Mouse (Mus musculus) kidney, postnatal 0 days (tissue): Measurements from ENCODE around the gene Ubfd1. TPM values are rescaled to one million over a fixed set of nuclear protein-coding genes. Genes with fewer than 3 reads are reported as not detected.

Experiments used
- ATAC-seq: fragments of 200-750 bp; cut with Nextera tagmentation; replicated peaks from 2 replicates; pipeline ENCODE4 v1.8.0; 2017; ENCODE audit warnings: low read depth, moderate number of reproducible peaks, moderate TSS enrichment, moderate library complexity; ENCODE audit not compliant: low FRiP score
- DNase-seq: peaks from one replicate; pipeline ENCODE4 v3.0.0-alpha.2; 2016; ENCODE audit warnings: low spot score
- H3K27ac ChIP-seq: fragments of 300-500 bp; sonication (generic); 2 replicates; pipeline ENCODE4 v1.5.1; 2014; ENCODE audit warnings: mild to moderate bottlenecking
- H3K27me3 ChIP-seq: fragments of 300-500 bp; sonication (generic); 2 replicates; pipeline ENCODE4 v1.6.1; 2014; ENCODE audit warnings: low read length, mixed read lengths; ENCODE audit not compliant: insufficient read depth
- H3K36me3 ChIP-seq: fragments of 300-500 bp; sonication (generic); 2 replicates; pipeline ENCODE4 v1.6.1; 2014; ENCODE audit warnings: low read length, mixed read lengths; ENCODE audit not compliant: insufficient read depth
- H3K4me1 ChIP-seq: fragments of 300-500 bp; sonication (generic); replicated peaks from 2 replicates; pipeline ENCODE4 v1.6.1; 2014; ENCODE audit warnings: antibody characterized with exemption, low read length, mixed read lengths; ENCODE audit not compliant: insufficient read depth
- H3K4me2 ChIP-seq: fragments of 300-500 bp; sonication (generic); 2 replicates; pipeline ENCODE4 v1.6.1; 2014; ENCODE audit warnings: mild to moderate bottlenecking, low read length, moderate library complexity, mixed read lengths
- H3K4me3 ChIP-seq: fragments of 300-500 bp; sonication (generic); replicated peaks from 2 replicates; pipeline ENCODE4 v1.5.1; 2014; ENCODE audit warnings: low read depth, low read length
- H3K9ac ChIP-seq: fragments of 300-500 bp; sonication (generic); 2 replicates; pipeline ENCODE4 v1.6.1; 2014; ENCODE audit warnings: low read depth, low read length
- H3K9me3 ChIP-seq: fragments of 300-500 bp; sonication (generic); replicated peaks from 2 replicates; pipeline ENCODE4 v1.6.1; 2016; ENCODE audit warnings: low read length, inconsistent platforms, mixed read lengths
- CTCF ChIP-seq: IDR thresholded peaks from 2 replicates; pipeline ENCODE4 v1.5.1; 2016; ENCODE audit warnings: antibody characterized with exemption, low read depth, mild to moderate bottlenecking, moderate library complexity
- WGBS: fragments of 180-500 bp; shearing (Covaris S2); extraction: QIAGEN DNeasy Blood & Tissue Kit; methylation state at CpG from one replicate; pipeline ENCODE4 v1.1.7; 2014; 5-methylcytosine and 5-hydroxymethylcytosine counted together
- polyA plus RNA-seq: library from polyadenylated mRNA; unstranded; fragments of >200 nt; fragmentation: Nextera tagmentation; extraction: Ambion mirVana; gene quantifications from 2 replicates; pipeline ENCODE4 v1.2.1, GENCODE M21; 2015

Ubfd1 gene
- 40.8 and 42.1 TPM in 2 replicates for polyA plus RNA-seq

DNA sequence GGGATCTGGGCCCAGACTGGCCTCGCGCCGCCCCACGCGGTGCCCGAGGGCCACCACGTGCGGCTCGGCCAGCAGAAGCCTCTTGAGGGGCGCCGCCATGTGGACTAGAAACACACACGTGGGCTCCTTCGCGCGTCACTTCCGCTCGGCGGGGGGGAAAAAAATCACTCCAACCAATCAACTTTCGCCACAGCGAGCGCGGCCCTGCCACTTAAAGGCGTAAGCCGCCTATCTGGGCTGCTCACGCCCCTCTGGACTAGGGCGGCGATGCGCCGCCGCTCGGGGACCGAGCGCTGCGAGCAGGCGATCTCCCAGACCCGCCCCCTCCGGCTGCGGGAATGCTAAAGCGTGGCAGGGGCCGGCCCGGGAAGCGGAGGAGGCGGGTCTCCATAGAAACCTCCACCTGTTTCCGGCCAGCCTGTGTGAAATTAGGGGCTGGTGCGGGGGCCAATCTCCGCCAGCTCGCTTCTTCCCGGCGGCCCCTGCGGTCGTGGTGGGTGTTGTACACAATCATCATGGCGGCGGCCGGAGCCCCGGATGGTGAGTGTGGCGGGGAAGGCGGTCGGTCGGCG, at the start of gene Ubfd1, which contains the start of gene Ears2:
Gene Ubfd1 (plus strand): TSS at position 231 of the 572 bp plus-strand sequence.
Gene Ears2 (minus strand): TSS at position 319 of the 572 bp plus-strand sequence.
- H3K27ac ChIP-seq: peak within 1 kb of the TSS; percentile 94
- H3K4me2 ChIP-seq: peak within 1 kb of the TSS; percentile 68
- H3K4me1 ChIP-seq: peaks cover 4% of the 10 kb centered on the region
- DNase-seq (peak; percentile 98), ATAC-seq (peak; percentile 99)
- no peaks in the 10 kb centered on the region for H3K9me3 ChIP-seq
- peak within 1 kb of the TSS; percentile 92 for H3K9ac ChIP-seq
- peak within 1 kb of the TSS; percentile 97 for H3K4me3 ChIP-seq
- no peaks in the 10 kb centered on the region for H3K27me3 ChIP-seq
- H3K36me3 ChIP-seq: peaks cover 23% of the 10 kb centered on the region; the same call in 1 of the 2 replicates
- TF ChIP-seq CTCF: peak; percentile 24; the same call in 1 of the 2 replicates
- under 1% methylated on average over 54 of the region's 60 CpGs for WGBS

DNA sequence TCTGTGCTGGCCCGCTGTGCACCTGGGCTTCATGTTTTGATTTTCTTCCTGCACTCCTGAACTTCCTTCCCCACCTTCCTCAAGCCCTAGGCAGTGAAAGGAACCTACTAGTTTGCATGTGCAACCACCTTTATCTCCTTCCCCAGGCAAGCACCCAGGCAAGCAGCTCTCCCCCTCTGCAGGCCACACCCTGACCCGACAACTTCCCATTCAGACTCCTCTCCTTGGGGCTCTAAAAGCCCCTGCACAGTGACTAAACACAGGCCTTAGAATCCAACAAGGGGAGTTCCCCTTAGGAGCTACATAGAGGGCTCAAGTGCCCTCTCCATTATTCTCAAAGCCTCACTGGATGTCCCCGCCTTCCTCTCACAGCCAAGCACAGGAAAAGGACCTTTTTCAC, 48.7 kb upstream of the Ubfd1 start:
- DNase-seq (no peak), ATAC-seq (no peak)
- no peak overlapping the region for H3K9ac ChIP-seq
- peaks cover 36% of the 10 kb centered on the region for H3K4me1 ChIP-seq
- H3K27me3 ChIP-seq: no peaks in the 10 kb centered on the region
- H3K36me3 ChIP-seq: no peaks in the 10 kb centered on the region
- WGBS: 66% methylated on average over 3 of the region's 3 CpGs
- no peak overlapping the region for H3K4me2 ChIP-seq
- H3K4me3 ChIP-seq: no peak overlapping the region
- no peak for TF ChIP-seq CTCF
- H3K9me3 ChIP-seq: no peaks in the 10 kb centered on the region
- no peak overlapping the region for H3K27ac ChIP-seq

DNA sequence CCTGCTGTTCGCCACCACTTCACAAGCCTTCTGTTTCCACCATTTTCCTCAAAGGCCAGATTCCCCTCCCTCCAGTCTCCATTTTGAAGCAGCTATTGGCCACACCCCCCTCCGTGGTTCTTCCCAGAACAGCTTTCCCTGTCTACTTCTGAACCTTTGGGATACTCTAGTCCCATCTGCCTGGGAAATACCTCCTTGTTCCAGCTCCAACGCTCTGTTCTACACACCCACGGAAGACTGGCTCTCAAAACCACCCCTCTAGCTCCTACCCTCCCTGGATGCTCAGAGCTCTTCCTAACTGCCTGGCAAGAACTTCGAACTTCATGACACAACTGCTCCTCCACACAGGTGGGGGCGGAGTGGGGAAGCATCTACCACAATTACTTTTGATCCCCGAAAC, 48.0 kb upstream of the Ubfd1 start:
- ATAC-seq: no peak
- Histone ChIP-seq H3K27ac (no peak overlapping the region), H3K4me3 (no peak overlapping the region)

DNA sequence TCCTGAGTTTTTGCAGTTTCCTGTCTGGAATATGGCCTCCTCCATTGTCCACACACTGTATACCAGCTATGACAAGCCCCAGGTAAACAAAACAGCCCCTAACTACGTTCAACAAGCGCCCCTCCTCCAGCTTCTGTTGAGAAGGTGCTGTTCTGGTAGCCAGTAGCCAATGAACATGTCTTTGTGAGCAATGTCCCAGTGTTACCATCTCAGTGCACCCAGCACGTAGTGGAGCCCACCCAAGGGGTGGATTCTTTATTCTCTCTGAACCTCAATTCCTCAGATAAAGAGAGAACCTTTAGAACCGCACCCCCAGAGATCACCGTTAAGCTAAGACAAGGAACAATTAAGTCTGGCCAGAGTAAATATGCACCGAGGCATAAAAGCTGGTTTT, 46.7 kb upstream of the Ubfd1 start:
- Histone ChIP-seq H3K27ac (peak overlapping the region; percentile 91; the same call in 1 of the 2 replicates), H3K9ac (peak overlapping the region; percentile 75), H3K36me3 (no peaks in the 10 kb centered on the region), H3K27me3 (no peaks in the 10 kb centered on the region), H3K4me2 (peak overlapping the region; percentile 67), H3K9me3 (no peaks in the 10 kb centered on the region), H3K4me3 (peak overlapping the region; percentile 79), H3K4me1 (peaks cover 24% of the 10 kb centered on the region)
- 2% methylated on average over 6 of the region's 6 CpGs for WGBS
- no peak for TF ChIP-seq CTCF
- DNase-seq: no peak
- ATAC-seq: no peak

More for the DNA sequence above, 48.0 kb upstream of the Ubfd1 start:
- Histone ChIP-seq H3K9ac (no peak overlapping the region), H3K9me3 (no peaks in the 10 kb centered on the region), H3K4me1 (peaks cover 36% of the 10 kb centered on the region), H3K4me2 (no peak overlapping the region; the same call in 1 of the 2 replicates), H3K36me3 (no peaks in the 10 kb centered on the region), H3K27me3 (no peaks in the 10 kb centered on the region)
- no peak for TF ChIP-seq CTCF
- DNase-seq: no peak
- WGBS: 77% methylated on average over 7 of the region's 7 CpGs

DNA sequence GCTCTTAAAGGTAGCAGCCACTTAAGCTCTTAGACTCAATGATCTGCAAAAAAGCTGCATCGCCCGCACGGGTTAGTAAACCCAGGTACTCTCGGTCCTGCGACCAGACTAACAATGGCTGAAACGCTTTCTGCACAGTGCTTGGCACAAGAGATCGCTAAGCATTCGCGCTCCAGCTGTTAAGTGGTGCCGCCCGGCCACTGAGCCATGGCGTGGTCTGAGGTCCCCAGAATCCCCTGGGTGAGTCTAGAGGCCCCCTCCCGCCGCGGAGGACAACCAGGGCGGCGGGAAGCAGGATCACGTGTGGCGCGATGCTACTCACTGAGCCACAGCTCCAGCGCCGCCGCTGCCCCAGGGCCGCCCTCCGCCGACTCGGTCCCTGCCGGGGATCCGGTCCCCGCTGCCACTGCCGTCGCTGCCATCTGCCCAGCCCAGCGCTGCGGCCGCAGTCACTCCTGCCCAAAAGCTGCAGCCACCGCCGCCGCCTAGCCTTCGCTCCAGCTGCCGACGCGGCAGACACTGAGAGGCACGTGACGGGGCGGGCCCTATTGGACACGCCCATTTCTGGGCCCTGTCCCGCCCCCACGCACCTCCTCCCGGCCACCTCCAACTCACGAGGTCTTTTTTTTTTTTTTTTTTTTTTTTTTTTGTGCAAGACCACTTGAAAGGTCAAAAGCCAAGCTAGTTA, 46.2 kb upstream of the Ubfd1 start, which contains the start of gene Gga2:
Gene Gga2 (minus strand): TSS at position 556 of the 688 bp plus-strand sequence.
- peak; percentile 83 for ATAC-seq
- WGBS: 2% methylated on average over 50 of the region's 50 CpGs
- peak within 1 kb of the TSS; percentile 79 for H3K4me3 ChIP-seq
- peak; percentile 91 for DNase-seq
- H3K27ac ChIP-seq: peak within 1 kb of the TSS; percentile 91
- 0 out of 2 replicates have a peak, but pooled peaks have one; percentile 4 for TF ChIP-seq CTCF
- no peaks in the 10 kb centered on the region for H3K27me3 ChIP-seq
- peak within 1 kb of the TSS; percentile 67 for H3K4me2 ChIP-seq
- no peaks in the 10 kb centered on the region for H3K36me3 ChIP-seq
- H3K9ac ChIP-seq: peak within 1 kb of the TSS; percentile 75
- H3K9me3 ChIP-seq: no peaks in the 10 kb centered on the region
- peaks cover 19% of the 10 kb centered on the region for H3K4me1 ChIP-seq

DNA sequence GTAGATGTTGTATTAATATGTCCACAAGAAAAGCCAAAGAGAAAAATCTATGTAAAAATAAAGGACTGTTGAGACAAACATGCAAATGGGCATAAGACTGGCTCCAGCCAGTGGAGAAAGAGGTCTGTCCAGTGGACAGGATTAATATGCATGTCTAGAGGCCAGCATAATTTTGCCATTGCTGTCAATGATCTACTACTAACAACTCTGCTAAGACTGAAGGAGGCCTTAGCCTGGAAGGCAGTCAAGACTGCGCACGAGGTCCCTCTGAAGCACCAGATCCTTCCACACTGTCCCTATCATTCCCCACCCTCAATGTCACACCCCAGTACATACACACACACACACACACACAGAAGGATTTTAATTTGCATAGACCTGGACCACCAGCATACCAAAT, 44.8 kb upstream of the Ubfd1 start:
- DNase-seq (no peak), ATAC-seq (peak; percentile 81)
- H3K9me3 ChIP-seq: no peaks in the 10 kb centered on the region
- H3K9ac ChIP-seq: no peak overlapping the region
- TF ChIP-seq CTCF: no peak
- no peak overlapping the region for H3K4me2 ChIP-seq
- H3K27me3 ChIP-seq: no peaks in the 10 kb centered on the region
- H3K27ac ChIP-seq: peak overlapping the region; percentile 20; the same call in 1 of the 2 replicates
- no peaks in the 10 kb centered on the region for H3K36me3 ChIP-seq
- H3K4me1 ChIP-seq: peaks cover 18% of the 10 kb centered on the region; the same call in 1 of the 2 replicates
- no peak overlapping the region for H3K4me3 ChIP-seq
- WGBS: 69% methylated on average over 2 of the region's 2 CpGs
